Mouse (Mus musculus) testis, adult 2 months (tissue): ENCODE data around the gene Cdc34.

ENCODE experiments used
- CTCF ChIP-seq: fragments of 200-500 bp; IDR thresholded peaks from 2 replicates; pipeline ENCODE4 v1.5.1; 2012; ENCODE audit warnings: low read depth, mild to moderate bottlenecking, inconsistent platforms, low read length, moderate library complexity; ENCODE audit not compliant: control insufficient read depth, insufficient read depth, insufficient replicate concordance
- POLR2A ChIP-seq: fragments of 200-500 bp; IDR thresholded peaks from 2 replicates; pipeline ENCODE4 v1.6.1; 2012; ENCODE audit warnings: low read depth, mild to moderate bottlenecking, inconsistent platforms, low read length, moderate library complexity; ENCODE audit not compliant: control insufficient read depth

DNA sequence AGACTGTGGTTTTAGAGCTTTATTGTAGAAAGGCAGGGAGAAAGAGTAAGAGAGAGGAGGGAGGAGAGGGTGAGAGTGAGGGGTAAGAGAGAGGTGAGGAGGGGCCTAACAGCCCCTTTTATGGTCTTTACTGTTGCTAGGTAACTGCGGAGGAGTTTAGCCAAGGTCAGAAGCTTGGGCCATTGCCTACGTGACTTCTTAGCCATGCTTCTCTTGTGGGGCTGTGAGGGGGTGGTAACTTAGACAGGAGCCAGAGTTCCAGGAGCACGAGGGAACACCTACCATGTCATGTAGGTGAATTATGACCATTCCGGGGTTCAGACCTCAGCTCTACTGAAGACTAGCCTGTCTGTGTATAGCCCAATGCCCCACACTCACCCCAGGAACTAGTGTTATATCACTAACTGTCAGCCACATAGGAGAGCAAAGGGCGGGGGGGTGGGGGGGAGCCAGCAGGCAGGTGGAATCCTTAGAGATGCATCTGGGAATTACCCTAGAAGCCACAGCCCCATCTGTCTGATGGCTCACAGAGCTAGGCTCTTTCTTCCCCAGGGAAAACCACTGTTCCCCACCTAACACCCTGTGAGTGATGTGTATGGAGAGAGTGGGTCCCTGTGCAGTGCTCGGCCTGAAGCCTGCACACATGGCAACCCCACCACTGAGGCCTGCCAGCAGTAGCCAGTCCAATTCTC, 10.5 kb upstream of the Cdc34 start:
- TF ChIP-seq CTCF (no peak), POLR2A (no peak)
